Mouse (Mus musculus): ENCODE results near the gene Pitpnm3.
"Not testable (repeated sequence)": the region's sequence is repeated elsewhere in the genome, so short reads cannot be mapped to it uniquely, and the experiment has no call there.

The Pitpnm3 gene

DNA sequence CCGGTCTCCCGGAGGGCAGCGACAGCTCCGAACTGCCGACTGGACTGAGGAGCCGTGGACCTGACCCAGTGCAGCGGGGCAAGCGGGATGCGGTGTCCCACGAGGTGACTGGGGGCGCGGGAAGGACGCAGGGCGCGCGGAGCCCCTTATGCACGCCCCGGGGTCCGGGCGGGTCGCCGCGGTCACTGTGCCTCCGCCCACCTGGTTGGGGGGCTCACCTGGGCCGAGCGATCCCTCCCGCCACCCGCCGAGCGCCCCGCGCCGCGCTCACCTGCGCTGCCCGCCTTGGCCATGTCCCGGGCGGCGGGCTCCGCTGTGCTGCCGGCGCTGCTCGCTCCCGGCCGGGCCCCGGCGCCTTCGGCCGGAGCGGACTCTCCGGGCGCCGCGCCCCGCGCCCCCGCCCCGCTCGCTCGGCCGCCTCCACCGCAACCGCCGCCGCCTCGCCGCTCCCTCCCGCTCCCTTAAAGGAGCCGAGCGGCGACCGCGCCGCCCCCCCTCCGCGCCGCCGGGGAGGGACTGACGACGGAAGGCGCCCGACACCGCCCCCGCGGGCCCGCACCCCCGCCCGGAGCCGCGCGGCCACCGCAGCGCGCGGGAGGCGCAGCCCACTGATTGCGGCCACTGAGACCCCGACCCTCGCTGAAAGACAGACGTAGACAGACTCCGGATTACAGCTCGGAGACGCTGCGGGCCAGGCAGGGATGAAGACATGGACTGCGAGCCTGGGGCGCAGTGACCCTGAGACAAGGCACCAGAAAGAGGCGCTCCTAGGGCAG, at the start of gene Pitpnm3:
Gene Pitpnm3, minus strand, starts transcription at position 396 of the 776 bp plus-strand sequence.
- peak; percentile 34 for DNase-seq (ENCODE audit: low spot score)

- no peak for DNase-seq (ENCODE audit: low spot score)
Measured at GRCm38 (mm10) chr11:72184252-72184651, 48.7 kb upstream of the Pitpnm3 start.

DNA sequence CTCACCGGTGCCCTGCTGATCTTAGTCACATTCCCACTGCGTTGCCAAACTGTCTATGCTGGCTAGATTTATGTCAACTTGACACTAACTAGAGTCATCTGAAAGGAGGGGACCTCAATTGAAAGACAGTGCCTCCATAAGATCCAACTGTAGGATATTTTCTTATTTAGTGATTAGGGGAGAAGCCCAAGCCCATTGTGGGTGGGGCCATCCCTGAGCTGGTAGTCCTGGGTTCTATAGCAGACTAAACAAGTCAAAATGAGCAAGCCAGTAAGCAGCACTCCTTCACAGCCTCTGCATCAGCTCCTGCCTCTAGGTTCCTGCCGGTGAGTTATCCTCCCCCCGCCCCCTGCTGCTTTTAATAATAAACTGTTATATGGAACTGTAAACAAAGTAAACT, 45.6 kb upstream of the Pitpnm3 start:
- DNase-seq (ENCODE audit: low spot score) = no peak

GRCm38 (mm10) chr11:72180556-72180955, 45.0 kb upstream of the Pitpnm3 start:
- no peak for DNase-seq (ENCODE audit: low spot score)

DNA sequence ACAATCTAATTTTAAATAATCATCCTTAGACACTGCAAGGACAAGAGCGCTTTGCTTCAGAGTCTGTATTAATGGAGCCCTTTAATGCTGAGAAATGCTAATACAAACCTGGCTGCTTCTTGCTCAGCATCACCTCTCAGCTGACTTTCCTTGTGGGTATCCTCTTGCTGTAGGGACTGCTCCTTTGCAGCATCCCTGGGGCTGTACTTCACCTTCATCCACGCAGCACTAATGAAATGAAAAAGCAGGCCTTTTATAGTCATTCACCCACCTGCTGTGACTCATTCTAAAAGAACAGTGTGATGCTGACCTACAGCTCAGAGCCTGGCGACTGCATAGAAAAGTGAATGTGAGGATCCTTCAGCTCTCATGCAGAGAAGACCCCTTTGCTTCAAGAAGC, 41.0 kb upstream of the Pitpnm3 start:
- peak; percentile 47 for DNase-seq (ENCODE audit: low spot score)

- no peak for DNase-seq (ENCODE audit: low spot score)
Measured at GRCm38 (mm10) chr11:72175966-72176365, 40.4 kb upstream of the Pitpnm3 start.

DNA sequence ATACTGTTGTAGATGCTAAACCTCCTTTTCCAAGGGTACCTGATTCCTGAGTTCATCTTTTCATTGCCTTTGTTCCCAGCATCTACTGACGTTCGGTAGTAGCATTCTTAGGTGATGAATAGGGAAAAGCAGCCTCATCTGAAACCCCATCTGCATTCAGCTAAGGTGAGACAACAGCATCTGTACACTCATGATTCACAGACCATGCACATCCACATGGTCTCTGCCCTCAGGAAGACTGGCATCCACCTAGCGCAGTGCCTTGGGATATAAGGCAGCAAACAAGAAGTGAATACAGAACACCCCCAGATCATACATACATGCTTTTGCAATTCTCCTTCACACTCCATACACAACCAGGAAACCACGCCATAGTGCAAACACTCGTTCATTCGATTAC, 39.1 kb upstream of the Pitpnm3 start:
- DNase-seq (ENCODE audit: low spot score) = no peak

- no peak for DNase-seq (ENCODE audit: low spot score)
Measured at GRCm38 (mm10) chr11:72173506-72173905, 37.9 kb upstream of the Pitpnm3 start.

DNA sequence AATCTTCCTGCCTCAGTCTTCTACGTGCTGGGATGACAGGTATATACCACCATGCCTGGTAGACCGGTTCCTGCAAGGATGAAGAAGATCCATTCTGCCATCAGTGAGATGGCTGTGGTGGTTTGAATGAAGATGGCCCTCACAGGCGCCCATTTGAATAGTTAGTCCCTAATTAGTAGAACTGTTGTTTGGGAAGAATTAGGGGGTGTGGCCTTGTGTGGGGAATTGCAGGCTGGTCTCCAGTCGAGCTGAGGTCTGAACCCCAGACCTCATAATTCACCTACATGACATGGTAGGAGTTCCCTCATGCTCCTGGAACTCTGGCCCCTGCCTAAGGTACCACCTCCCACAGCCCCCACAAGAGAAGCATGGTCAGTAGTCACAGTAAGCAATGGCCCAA, 36.3 kb upstream of the Pitpnm3 start:
- not testable (repeated sequence) for DNase-seq (ENCODE audit: low spot score)

DNA sequence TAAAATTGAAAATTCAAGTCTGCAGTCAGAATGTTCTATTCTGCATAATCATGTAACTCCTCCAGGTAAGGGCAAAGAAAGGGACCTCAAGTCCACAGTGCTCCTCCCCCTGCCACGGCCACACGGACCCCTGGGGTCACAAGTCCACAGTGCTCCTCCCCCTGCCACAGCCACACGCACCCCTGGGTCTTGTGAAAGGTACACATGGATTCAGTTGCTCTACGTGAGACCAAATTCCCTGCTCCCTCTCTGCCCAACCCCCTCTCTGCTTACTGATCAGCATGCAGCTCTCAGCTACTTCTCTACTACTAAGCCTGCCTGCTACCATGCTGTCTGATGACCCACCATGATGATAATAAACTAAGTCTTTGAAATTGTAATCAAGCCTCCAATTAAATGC, 34.3 kb upstream of the Pitpnm3 start:
- DNase-seq (ENCODE audit: low spot score) = no peak

DNA sequence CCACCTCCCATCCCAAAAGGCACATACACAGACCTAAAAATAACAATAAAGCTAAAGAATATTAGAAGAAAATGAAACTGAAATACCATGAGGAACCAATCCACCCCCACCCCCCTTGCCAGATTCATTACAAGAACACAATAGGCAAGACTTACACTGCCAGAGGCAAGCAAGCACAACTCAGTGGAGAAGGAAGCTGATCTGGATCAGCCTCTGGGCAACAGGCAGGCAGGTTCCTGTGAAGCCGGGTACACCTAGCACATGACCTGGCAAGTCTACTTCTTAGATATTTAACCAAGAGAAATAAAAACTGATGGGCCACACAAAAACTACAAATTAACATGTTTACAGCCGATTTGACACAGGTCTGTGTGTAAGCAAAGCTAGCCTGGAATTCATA, 27.6 kb upstream of the Pitpnm3 start:
- DNase-seq (ENCODE audit: low spot score) = no peak

GRCm38 (mm10) chr11:72156624-72157023, 21.0 kb upstream of the Pitpnm3 start:
- no peak for DNase-seq (ENCODE audit: low spot score)

GRCm38 (mm10) chr11:72155981-72156428, 20.4 kb upstream of the Pitpnm3 start:
- DNase-seq (ENCODE audit: low spot score) = no peak

GRCm38 (mm10) chr11:72155186-72155980, 19.8 kb upstream of the Pitpnm3 start:
- no peak for DNase-seq (ENCODE audit: low spot score)

DNA sequence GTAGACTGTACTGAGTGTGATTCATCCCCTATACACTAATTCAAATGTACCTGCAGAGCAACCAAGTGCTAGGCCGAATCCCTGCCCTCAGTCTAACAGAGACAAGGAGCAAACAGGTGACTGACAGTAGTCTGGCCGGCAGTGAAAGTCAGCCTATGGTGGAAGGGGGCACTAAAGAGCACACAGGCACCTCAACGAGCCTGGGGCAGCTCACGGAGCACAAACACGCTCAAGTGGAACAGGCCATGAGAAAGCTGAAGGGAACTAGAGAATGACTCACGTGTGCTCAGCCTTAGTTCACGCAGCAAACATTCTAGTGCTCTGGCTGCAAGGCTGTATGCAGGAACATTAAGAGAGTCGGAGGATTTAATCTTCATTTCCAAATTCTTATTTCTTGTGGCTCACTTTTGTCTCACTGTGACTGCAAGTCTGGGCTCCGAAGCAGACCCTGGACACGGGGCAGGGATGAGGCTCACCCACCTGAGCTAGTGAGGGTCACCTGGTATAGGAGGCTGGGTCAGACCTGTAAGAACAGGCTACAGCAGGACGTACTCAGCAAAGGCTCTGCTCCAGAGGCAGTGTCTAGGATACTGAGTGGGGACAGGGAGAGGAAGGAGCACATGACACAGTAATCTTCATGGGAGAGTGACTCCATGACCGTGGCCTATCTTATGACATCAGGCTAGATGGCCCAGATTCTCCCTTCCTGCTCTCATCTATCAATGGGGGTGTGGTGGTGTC, 17.7 kb upstream of the Pitpnm3 start:
- no peak for DNase-seq (ENCODE audit: low spot score)

- DNase-seq (ENCODE audit: low spot score) = no peak
Measured at GRCm38 (mm10) chr11:72151120-72151519, 15.5 kb upstream of the Pitpnm3 start.

GRCm38 (mm10) chr11:72147910-72148309, 12.3 kb upstream of the Pitpnm3 start:
- no peak for DNase-seq (ENCODE audit: low spot score)

DNA sequence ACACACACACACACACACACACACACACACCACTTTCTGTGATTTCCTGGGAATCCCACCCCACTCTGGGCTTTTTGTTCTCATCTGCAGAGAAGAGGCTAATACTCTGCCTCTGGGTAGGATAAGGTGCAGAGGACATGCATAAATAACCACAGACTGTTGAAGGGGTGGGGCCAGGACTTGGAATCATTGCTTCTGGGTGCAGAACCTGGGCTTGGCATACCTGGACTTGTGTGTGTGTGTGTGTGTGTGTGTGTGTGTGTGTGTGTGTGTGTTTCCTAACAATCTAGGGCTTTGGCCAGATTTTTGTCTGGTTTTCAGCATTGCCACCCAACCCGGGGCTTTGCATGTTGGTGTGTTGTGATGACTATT, 10.3 kb upstream of the Pitpnm3 start:
- no peak for DNase-seq (ENCODE audit: low spot score)

DNA sequence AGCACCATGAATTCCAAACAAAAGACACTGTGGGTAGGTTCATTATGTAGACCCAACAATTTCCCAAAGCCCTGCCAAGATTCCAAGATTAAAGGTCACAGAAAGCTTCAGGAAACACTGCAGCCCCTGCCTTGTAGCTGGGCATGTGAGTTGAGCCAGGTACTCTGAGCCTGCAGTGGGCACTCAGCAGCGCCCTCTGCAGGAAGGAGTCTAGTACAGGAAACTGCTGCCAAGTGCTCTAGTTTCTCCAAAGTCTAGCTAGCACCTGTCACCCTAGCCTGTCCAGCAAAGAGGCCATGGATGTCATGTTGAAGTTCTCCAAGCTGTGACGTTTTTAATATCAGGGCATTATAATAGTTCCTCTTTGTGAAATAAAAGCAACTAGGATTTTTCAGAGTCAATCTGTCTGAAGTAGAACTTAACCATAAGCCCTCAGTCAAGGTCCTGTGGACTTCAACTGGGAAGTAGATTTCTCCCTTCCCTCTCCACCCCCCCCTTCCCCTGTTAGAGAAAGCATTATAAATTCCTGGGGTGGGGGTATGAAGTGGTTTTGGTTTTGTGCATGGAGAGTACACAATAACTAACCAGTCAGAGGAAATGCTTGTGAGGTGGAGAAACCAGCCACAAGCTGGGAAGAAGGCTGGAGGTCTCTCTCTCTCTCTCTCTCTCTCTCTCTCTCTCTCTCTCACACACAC, 9.8 kb upstream of the Pitpnm3 start:
- DNase-seq (ENCODE audit: low spot score) = peak; percentile 65

GRCm38 (mm10) chr11:72142889-72143288, 7.3 kb upstream of the Pitpnm3 start:
- no peak for DNase-seq (ENCODE audit: low spot score)

DNA sequence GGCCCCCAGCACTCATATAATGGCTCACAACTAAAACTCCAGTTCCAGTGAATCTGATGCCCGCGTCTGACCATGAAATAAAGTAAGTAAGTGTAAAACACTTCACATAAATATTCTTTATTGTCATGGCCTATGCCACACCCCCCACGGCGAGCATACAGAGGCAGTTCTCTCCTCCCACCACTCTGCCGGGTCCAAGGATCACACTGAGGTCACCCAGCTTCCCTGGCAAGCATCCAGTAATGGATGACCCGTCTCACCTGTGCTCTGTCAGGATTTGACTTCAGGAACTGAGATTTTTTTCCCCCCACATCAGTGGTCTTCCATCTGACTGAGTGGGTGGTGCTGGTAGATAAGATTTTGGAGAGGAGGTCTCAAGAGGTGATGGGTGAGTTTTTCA, 4.6 kb upstream of the Pitpnm3 start:
- DNase-seq (ENCODE audit: low spot score) = no peak
